Mouse (Mus musculus) cerebellum, adult 2 months (tissue): Measurements from ENCODE around the gene Ndufb7.

Source experiments
- CTCF ChIP-seq: fragments of 200-500 bp; IDR thresholded peaks from 2 replicates; pipeline ENCODE4 v1.5.1; 2011; ENCODE audit warnings: low read depth, mild to moderate bottlenecking, control low read depth, low read length, moderate library complexity, borderline replicate concordance; ENCODE audit not compliant: insufficient read depth
- POLR2A ChIP-seq: fragments of 200-500 bp; IDR thresholded peaks from 2 replicates; pipeline ENCODE4 v1.6.1; 2011; ENCODE audit warnings: low read length, control low read depth, borderline replicate concordance; ENCODE audit not compliant: insufficient read depth

- TF ChIP-seq POLR2A (peak; percentile 67), CTCF (no peak)
Observed at GRCm38 (mm10) chr8:83607661-83608397, 41.4 kb downstream of the Ndufb7 start, which contains the start of the genes Tecr and Dnajb1.
